Mouse (Mus musculus): ENCODE measurements around the gene Lmf1. TPM values are rescaled to one million over a fixed set of nuclear protein-coding genes. Genes with fewer than 3 reads are reported as not detected.

The Lmf1 gene
- total and polyA plus RNA-seq, 3 experiments = 14.0 to 30.5 TPM; not detected in 1

GRCm38 (mm10) chr17:25624446-25625119 lies 45.7 kb downstream of the Lmf1 start:
- no peaks in the 10 kb centered on the region for H3K9me3 ChIP-seq (replicated peaks; ENCODE audit: insufficient read depth, low read length)
- H3K27ac ChIP-seq (ENCODE audit: control insufficient read depth, low read depth, low read length) = no peak overlapping the region
- H3K79me2 ChIP-seq (ENCODE audit: control insufficient read depth, insufficient read depth, low read length, poor library complexity) = no peaks in the 10 kb centered on the region
- no peak overlapping the region for H3K4me3 ChIP-seq (ENCODE audit: control insufficient read depth in 1 of 2, insufficient read depth in 1 of 2, low read depth in 2 of 2, low read length in 2 of 2)
- no peak overlapping the region for H3K9ac ChIP-seq (ENCODE audit: control insufficient read depth, low read depth, low read length, poor library complexity, severe bottlenecking)
- DNase-seq (ENCODE audit: low read depth, low spot score) = no peak
- TF ChIP-seq ZNF384 (IDR thresholded peaks at IDR 0.05; ENCODE audit: low read depth, low read length) = no peak
- TF ChIP-seq USF2 (IDR thresholded peaks at IDR 0.05; ENCODE audit: borderline replicate concordance in 1 of 2, insufficient read depth in 1 of 2, low read depth in 1 of 2, low read length in 2 of 2) = no peak
- no peak for TF ChIP-seq HCFC1 (IDR thresholded peaks at IDR 0.05; ENCODE audit: low read depth, low read length)
- no peak for TF ChIP-seq ZMIZ1 (IDR thresholded peaks at IDR 0.05; ENCODE audit: low read depth, low read length)
- no peak for TF ChIP-seq TAL1 (IDR thresholded peaks at IDR 0.05; ENCODE audit: low read length)
- no peak for TF ChIP-seq KAT2A (conservative IDR thresholded peaks at IDR 0.05; ENCODE audit: low read depth, low read length)
- TF ChIP-seq CTCF (IDR thresholded peaks at IDR 0.05 in 2 of 3, conservative IDR thresholded peaks at IDR 0.05 in 1 of 3; ENCODE audit: control insufficient read depth in 1 of 3, insufficient read depth in 1 of 3, low read depth in 2 of 3, low read length in 3 of 3, poor library complexity in 1 of 3, severe bottlenecking in 1 of 3) = no peak
- TF ChIP-seq ETS1 (IDR thresholded peaks at IDR 0.05; ENCODE audit: low read depth, low read length) = no peak
- TF ChIP-seq MEF2A (IDR thresholded peaks at IDR 0.05; ENCODE audit: extremely low read depth, insufficient replicate concordance, low read depth, low read length, poor library complexity, severe bottlenecking) = no peak
- no peak for TF ChIP-seq EP300 (IDR thresholded peaks at IDR 0.05; ENCODE audit: low read depth in 1 of 2, low read length in 2 of 2)
- TF ChIP-seq E2F4 (IDR thresholded peaks at IDR 0.05; ENCODE audit: borderline replicate concordance, low read depth, low read length) = no peak
- no peak for TF ChIP-seq MYC (IDR thresholded peaks at IDR 0.05; ENCODE audit: low read depth, low read length)
- TF ChIP-seq CHD1 (IDR thresholded peaks at IDR 0.05; ENCODE audit: low read depth, low read length) = no peak
- no peaks in the 10 kb centered on the region for H3K27me3 ChIP-seq (ENCODE audit: control insufficient read depth in 1 of 2, insufficient read depth in 2 of 2, low read length in 2 of 2)
- no peaks in the 10 kb centered on the region for H3K4me1 ChIP-seq (ENCODE audit: control insufficient read depth in 1 of 2, insufficient read depth in 2 of 2, low read length in 2 of 2)
- H3K36me3 ChIP-seq (ENCODE audit: control insufficient read depth in 1 of 2, insufficient read depth in 2 of 2, low read length in 2 of 2) = no peaks in the 10 kb centered on the region

- H3K4me3 ChIP-seq (ENCODE audit: control insufficient read depth in 1 of 2, insufficient read depth in 1 of 2, low read depth in 2 of 2, low read length in 2 of 2) = no peak overlapping the region
- H3K9me3 ChIP-seq (replicated peaks; ENCODE audit: insufficient read depth, low read length) = no peaks in the 10 kb centered on the region
- H3K27ac ChIP-seq (ENCODE audit: control insufficient read depth, low read depth, low read length) = no peak overlapping the region
- no peaks in the 10 kb centered on the region for H3K36me3 ChIP-seq (ENCODE audit: control insufficient read depth in 1 of 2, insufficient read depth in 2 of 2, low read length in 2 of 2)
- no peaks in the 10 kb centered on the region for H3K27me3 ChIP-seq (ENCODE audit: control insufficient read depth in 1 of 2, insufficient read depth in 2 of 2, low read length in 2 of 2)
- H3K4me1 ChIP-seq (ENCODE audit: control insufficient read depth in 1 of 2, insufficient read depth in 2 of 2, low read length in 2 of 2) = no peaks in the 10 kb centered on the region
- H3K9ac ChIP-seq (ENCODE audit: control insufficient read depth, low read depth, low read length, poor library complexity, severe bottlenecking) = no peak overlapping the region
- DNase-seq (ENCODE audit: low read depth, low spot score) = no peak
- TF ChIP-seq HCFC1 (IDR thresholded peaks at IDR 0.05; ENCODE audit: low read depth, low read length) = no peak
- no peak for TF ChIP-seq JUND (IDR thresholded peaks at IDR 0.05; ENCODE audit: low read depth, low read length)
- TF ChIP-seq MAFK (IDR thresholded peaks at IDR 0.05; ENCODE audit: borderline replicate concordance, low read depth, low read length) = no peak
- no peak for TF ChIP-seq POLR2A (IDR thresholded peaks at IDR 0.05; ENCODE audit: control insufficient read depth in 1 of 2, insufficient read depth in 1 of 2, low read depth in 1 of 2, low read length in 2 of 2, poor library complexity in 1 of 2)
- TF ChIP-seq SMC3 (IDR thresholded peaks at IDR 0.05; ENCODE audit: low read depth, low read length) = no peak
- no peak for TF ChIP-seq TAL1 (IDR thresholded peaks at IDR 0.05; ENCODE audit: low read length)
- no peak for TF ChIP-seq RAD21 (IDR thresholded peaks at IDR 0.05; ENCODE audit: low read depth, low read length)
- TF ChIP-seq E2F4 (IDR thresholded peaks at IDR 0.05; ENCODE audit: borderline replicate concordance, low read depth, low read length) = no peak
- TF ChIP-seq ELF1 (IDR thresholded peaks at IDR 0.05; ENCODE audit: low read depth, low read length) = no peak
- no peak for TF ChIP-seq MYC (IDR thresholded peaks at IDR 0.05; ENCODE audit: low read depth, low read length)
- TF ChIP-seq ZC3H11A (IDR thresholded peaks at IDR 0.05; ENCODE audit: low read depth, low read length) = no peak
- no peak for TF ChIP-seq USF1 (IDR thresholded peaks at IDR 0.05; ENCODE audit: low read depth, low read length)
- no peak for TF ChIP-seq CHD2 (IDR thresholded peaks at IDR 0.05; ENCODE audit: low read length)
- TF ChIP-seq POLR2AphosphoS2 (IDR thresholded peaks at IDR 0.05; ENCODE audit: low read length) = no peak
- no peak for TF ChIP-seq CHD1 (IDR thresholded peaks at IDR 0.05; ENCODE audit: low read depth, low read length)
- no peaks in the 10 kb centered on the region for H3K79me2 ChIP-seq (ENCODE audit: control insufficient read depth, insufficient read depth, low read length, poor library complexity)
Observed at GRCm38 (mm10) chr17:25625282-25625681, 46.4 kb downstream of the Lmf1 start.
